Comparison of ENCODE assay signal across 8 mouse cellular contexts in genomic region chr11:120990951-120991526, GRCm38 (mm10). TPM values are rescaled to one million over a fixed set of nuclear protein-coding genes. Genes with fewer than 3 reads are reported as not detected.
A peak's percentile ranks its signal among the peaks of the same experiment; 100 is the strongest.
DNase-seq lines count a peak whose midpoint lies in the region; ATAC-seq and TF ChIP-seq lines count a peak whose summit lies in the region.

Gene Csnk1d (minus strand): TSS chr11:120991330.

- peak within 1 kb of the TSS; percentile 97 for H3K27ac ChIP-seq in heart, embryonic 12.5 days (ENCODE audit: poor library complexity, severe bottlenecking)
- peak within 1 kb of the TSS; percentile 96 for H3K27ac ChIP-seq in kidney, postnatal 0 days
- peak within 1 kb of the TSS; percentile 97 for H3K27ac ChIP-seq in liver, embryonic 11.5 days (ENCODE audit: low read depth, low read length)
- peak within 1 kb of the TSS; percentile 97 for H3K27ac ChIP-seq in stomach, embryonic 14.5 days (ENCODE audit: low read length)

- peak within 1 kb of the TSS; percentile 95 for H3K4me2 ChIP-seq in heart, embryonic 12.5 days
- peak within 1 kb of the TSS; percentile 68 for H3K4me2 ChIP-seq in kidney, postnatal 0 days (ENCODE audit: low read length)
- H3K4me2 ChIP-seq in liver, embryonic 11.5 days = peak within 1 kb of the TSS; percentile 87
- H3K4me2 ChIP-seq in stomach, embryonic 14.5 days (replicated peaks; ENCODE audit: low read depth, low read length) = peak within 1 kb of the TSS; percentile 94

- TF ChIP-seq CTCF in C2C12 (IDR thresholded peaks at IDR 0.05; ENCODE audit: control insufficient read depth, insufficient read depth, insufficient read length) = no peak
- no peak for TF ChIP-seq CTCF in brain, embryonic 14.5 days (IDR thresholded peaks at IDR 0.05; ENCODE audit: borderline replicate concordance, extremely low read depth, insufficient read depth, insufficient read length)
- 0 out of 2 replicates have a peak, but pooled peaks have one; percentile 20 for TF ChIP-seq CTCF in kidney, postnatal 0 days (IDR thresholded peaks at IDR 0.05; ENCODE audit: low read depth)

- peak within 1 kb of the TSS; percentile 100 for H3ac ChIP-seq in C2C12 (ENCODE audit: control insufficient read depth, insufficient read length, low read depth)

- H3K36me3 ChIP-seq in C2C12 (ENCODE audit: control insufficient read depth, insufficient read depth) = peaks cover 19% of the 10 kb centered on the region
- peaks cover 41% of the 10 kb centered on the region for H3K36me3 ChIP-seq in erythroblast, embryonic 14.5 days (ENCODE audit: control insufficient read depth)
- H3K36me3 ChIP-seq in heart, embryonic 12.5 days = peaks cover 21% of the 10 kb centered on the region
- 0 out of 2 replicates have a peak, but pooled peaks cover 5% of the 10 kb centered on the region for H3K36me3 ChIP-seq in kidney, postnatal 0 days (ENCODE audit: insufficient read depth, low read length)
- H3K36me3 ChIP-seq in liver, embryonic 11.5 days (ENCODE audit: control insufficient read depth, insufficient read depth, low read length) = peaks cover 7% of the 10 kb centered on the region; the same call in 1 of the 2 replicates
- H3K36me3 ChIP-seq in stomach, embryonic 14.5 days (ENCODE audit: control insufficient read depth, insufficient read depth, low read length) = peaks cover 10% of the 10 kb centered on the region

- under 1% methylated on average over 59 of the region's 59 CpGs for WGBS in heart, embryonic 12.5 days
- 0% methylated on average over 57 of the region's 59 CpGs for WGBS in kidney, postnatal 0 days
- under 1% methylated on average over 58 of the region's 59 CpGs for WGBS in liver, embryonic 11.5 days
- under 1% methylated on average over 59 of the region's 59 CpGs for WGBS in stomach, embryonic 14.5 days

- peaks cover 67% of the 10 kb centered on the region for H3K4me1 ChIP-seq in erythroblast, embryonic 14.5 days (ENCODE audit: control insufficient read depth)
- H3K4me1 ChIP-seq in heart, embryonic 12.5 days (replicated peaks) = peaks cover 69% of the 10 kb centered on the region
- H3K4me1 ChIP-seq in kidney, postnatal 0 days (replicated peaks; ENCODE audit: insufficient read depth, low read length) = peaks cover 20% of the 10 kb centered on the region
- H3K4me1 ChIP-seq in liver, embryonic 11.5 days (replicated peaks; ENCODE audit: control insufficient read depth, insufficient read depth, low read length) = peaks cover 43% of the 10 kb centered on the region
- peaks cover 27% of the 10 kb centered on the region; the same call in 1 of the 2 replicates for H3K4me1 ChIP-seq in stomach, embryonic 14.5 days (ENCODE audit: control insufficient read depth, insufficient read depth, low read length)

- H3K9ac ChIP-seq in heart, embryonic 12.5 days = peak within 1 kb of the TSS; percentile 100
- peak within 1 kb of the TSS; percentile 99 for H3K9ac ChIP-seq in kidney, postnatal 0 days (ENCODE audit: low read depth, low read length)
- peak within 1 kb of the TSS; percentile 99 for H3K9ac ChIP-seq in liver, embryonic 11.5 days (ENCODE audit: low read depth, low read length)
- peak within 1 kb of the TSS; percentile 100 for H3K9ac ChIP-seq in stomach, embryonic 14.5 days (replicated peaks; ENCODE audit: low read depth, low read length)

- H3K4me3 ChIP-seq in C2C12 (ENCODE audit: insufficient read depth, poor library complexity, severe bottlenecking) = peak within 1 kb of the TSS; percentile 78
- peak within 1 kb of the TSS; percentile 82 for H3K4me3 ChIP-seq in erythroblast, embryonic 14.5 days (replicated peaks)
- H3K4me3 ChIP-seq in heart, embryonic 12.5 days = peak within 1 kb of the TSS; percentile 92
- peak within 1 kb of the TSS; percentile 97 for H3K4me3 ChIP-seq in kidney, postnatal 0 days (replicated peaks; ENCODE audit: low read depth, low read length)
- peak within 1 kb of the TSS; percentile 100 for H3K4me3 ChIP-seq in liver, embryonic 11.5 days (ENCODE audit: low read depth, low read length)
- peak within 1 kb of the TSS; percentile 99 for H3K4me3 ChIP-seq in stomach, embryonic 14.5 days (ENCODE audit: low read depth, low read length)

- peaks cover 45% of the 10 kb centered on the region for H3K79me3 ChIP-seq in C2C12 (ENCODE audit: low read depth)

- TF ChIP-seq POLR2A in brain, embryonic 14.5 days (IDR thresholded peaks at IDR 0.05; ENCODE audit: borderline replicate concordance, extremely low read depth, insufficient read depth, insufficient read length, poor library complexity, severe bottlenecking) = peak; percentile 39

- peak; percentile 98 for DNase-seq in brain, embryonic 14.5 days (ENCODE audit: low read depth)
- peak; percentile 98 for DNase-seq in kidney, postnatal 0 days (ENCODE audit: low spot score)
- DNase-seq in liver, embryonic 11.5 days (ENCODE audit: low spot score) = peak; percentile 100
- DNase-seq in naive thymus-derived CD4-positive, alpha-beta T cell, adult 2 months (ENCODE audit: low read depth) = peak; percentile 98

- H3K9me3 ChIP-seq in erythroblast, embryonic 14.5 days (ENCODE audit: control insufficient read depth, low read length) = no peaks in the 10 kb centered on the region
- no peaks in the 10 kb centered on the region for H3K9me3 ChIP-seq in heart, embryonic 12.5 days (replicated peaks)
- no peaks in the 10 kb centered on the region for H3K9me3 ChIP-seq in kidney, postnatal 0 days (replicated peaks; ENCODE audit: low read length)
- no peaks in the 10 kb centered on the region for H3K9me3 ChIP-seq in liver, embryonic 11.5 days (ENCODE audit: control insufficient read depth, low read length)
- no peaks in the 10 kb centered on the region for H3K9me3 ChIP-seq in stomach, embryonic 14.5 days (ENCODE audit: control insufficient read depth, low read depth, low read length)

- no peaks in the 10 kb centered on the region for H3K27me3 ChIP-seq in C2C12 (ENCODE audit: control insufficient read depth, insufficient read depth, insufficient read length)
- H3K27me3 ChIP-seq in erythroblast, embryonic 14.5 days (ENCODE audit: control insufficient read depth) = no peaks in the 10 kb centered on the region
- no peaks in the 10 kb centered on the region for H3K27me3 ChIP-seq in heart, embryonic 12.5 days (replicated peaks)
- H3K27me3 ChIP-seq in kidney, postnatal 0 days (ENCODE audit: insufficient read depth, low read length) = no peaks in the 10 kb centered on the region
- H3K27me3 ChIP-seq in liver, embryonic 11.5 days (replicated peaks; ENCODE audit: control insufficient read depth, insufficient read depth, low read length) = no peaks in the 10 kb centered on the region
- H3K27me3 ChIP-seq in stomach, embryonic 14.5 days (ENCODE audit: control insufficient read depth, insufficient read depth, low read length) = no peaks in the 10 kb centered on the region

- H3K79me2 ChIP-seq in C2C12 (ENCODE audit: control insufficient read depth, insufficient read depth) = peaks cover 53% of the 10 kb centered on the region

- ATAC-seq in heart, embryonic 12.5 days (ENCODE audit: insufficient number of reproducible peaks, low FRiP score) = peak; percentile 87
- peak; percentile 87 for ATAC-seq in kidney, postnatal 0 days (replicated peaks; ENCODE audit: low FRiP score, low read depth)
- peak; percentile 80 for ATAC-seq in liver, embryonic 11.5 days (replicated peaks; ENCODE audit: low FRiP score)
- ATAC-seq in stomach, embryonic 14.5 days (ENCODE audit: insufficient number of reproducible peaks, insufficient read depth, low FRiP score, low read depth) = peak; percentile 84

TF ChIP-seq in C2C12, 6 proteins besides CTCF, POLR2A, EP300 and RAD21:
- TF ChIP-seq FOSL1 (IDR thresholded peaks at IDR 0.05; ENCODE audit: insufficient read depth, low read length, poor library complexity, severe bottlenecking) (no peak), CEBPB (IDR thresholded peaks at IDR 0.05; ENCODE audit: low read depth) (peak; percentile 46), MAX (IDR thresholded peaks at IDR 0.05) (peak; percentile 49)

RNA-seq across cellular contexts. Expression of gene Csnk1d, which starts in this region (rescaled TPM):
- 79.2 TPM for polyA plus RNA-seq in C2C12 (2012; fragmentation: generic; extraction: Trizol)
- polyA plus RNA-seq in brain, embryonic 14.5 days (2012; rRNA removed) = 187 and 202 TPM in 2 replicates
- 10.5 and 11.4 TPM in 2 replicates for polyA plus RNA-seq in erythroblast, embryonic 14.5 days (2012)
- polyA plus RNA-seq in heart, embryonic 12.5 days (2016; fragmentation: Nextera tagmentation; extraction: Ambion mirVana) = 94.7 and 95.4 TPM in 2 replicates
- 102 and 106 TPM in 2 replicates for polyA plus RNA-seq in kidney, postnatal 0 days (2015; fragmentation: Nextera tagmentation; extraction: Ambion mirVana)
- 62.2 and 66.5 TPM in 2 replicates for polyA plus RNA-seq in liver, embryonic 11.5 days (2014; fragmentation: Nextera tagmentation; extraction: Ambion mirVana)
- polyA plus RNA-seq in stomach, embryonic 14.5 days (2014; fragmentation: Nextera tagmentation; extraction: Ambion mirVana) = 70.4 and 70.6 TPM in 2 replicates

Comparison
In these comparisons a context has a peak if more than half of its experiments do, and no peak if none do; other contexts are left out.
1. Peak in every context shown above with its lines: DNase-seq, ATAC-seq, H3K4me3 ChIP-seq and H3K27ac ChIP-seq.